Mouse (Mus musculus) ovary, postnatal 10 days (tissue): ENCODE data around the gene Ctnnbl1.

Source experiments
- DNase-seq: peaks from one replicate; pipeline ENCODE4 v3.0.0; 2022; ENCODE audit warnings: low spot score

The Ctnnbl1 gene

DNA sequence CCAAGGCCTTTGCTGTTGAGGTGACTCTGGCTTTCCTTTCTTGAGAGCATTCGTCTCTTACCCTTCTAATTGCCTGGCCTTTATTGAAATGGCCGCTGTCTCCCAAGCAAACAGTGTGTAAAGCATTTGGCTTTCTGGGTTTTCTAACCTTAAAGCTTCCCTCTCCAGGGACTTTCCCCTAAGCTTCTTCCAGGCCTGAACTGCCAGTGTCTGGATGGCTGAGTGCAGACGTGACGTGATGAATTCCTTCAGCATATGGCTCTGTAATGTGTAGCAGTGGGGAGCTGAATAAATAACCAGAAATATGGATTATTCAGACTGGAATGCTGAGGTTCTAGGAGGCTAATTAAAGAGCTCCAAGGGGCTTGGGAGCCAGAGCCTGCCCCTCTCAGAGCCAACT lies 84.1 kb downstream of the Ctnnbl1 start:
- DNase-seq = no peak

GRCm38 (mm10) chr2:157823456-157823855 lies 86.3 kb downstream of the Ctnnbl1 start:
- DNase-seq = no peak

GRCm38 (mm10) chr2:157824249-157824648 lies 87.0 kb downstream of the Ctnnbl1 start:
- DNase-seq = no peak

DNA sequence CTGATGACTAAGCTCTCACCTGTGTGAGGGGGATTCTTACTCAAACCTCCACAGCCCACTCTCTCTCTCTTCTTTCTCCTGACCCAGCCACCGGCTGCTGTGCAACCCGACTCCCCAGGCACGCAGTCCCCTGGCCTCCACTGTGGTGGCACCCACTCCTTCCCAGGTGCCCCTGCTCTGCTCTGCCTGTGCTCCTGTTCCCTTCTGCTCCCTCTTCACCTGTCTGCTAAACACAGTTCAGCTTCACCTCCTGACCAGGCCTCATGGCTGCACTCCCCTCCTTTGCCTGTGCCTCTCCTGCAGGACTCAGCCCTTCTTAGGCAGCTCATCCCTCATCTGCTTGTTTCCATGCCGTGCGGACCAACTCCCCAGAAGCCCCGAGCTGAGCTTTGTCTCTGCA lies 92.9 kb downstream of the Ctnnbl1 start:
- no peak for DNase-seq

DNA sequence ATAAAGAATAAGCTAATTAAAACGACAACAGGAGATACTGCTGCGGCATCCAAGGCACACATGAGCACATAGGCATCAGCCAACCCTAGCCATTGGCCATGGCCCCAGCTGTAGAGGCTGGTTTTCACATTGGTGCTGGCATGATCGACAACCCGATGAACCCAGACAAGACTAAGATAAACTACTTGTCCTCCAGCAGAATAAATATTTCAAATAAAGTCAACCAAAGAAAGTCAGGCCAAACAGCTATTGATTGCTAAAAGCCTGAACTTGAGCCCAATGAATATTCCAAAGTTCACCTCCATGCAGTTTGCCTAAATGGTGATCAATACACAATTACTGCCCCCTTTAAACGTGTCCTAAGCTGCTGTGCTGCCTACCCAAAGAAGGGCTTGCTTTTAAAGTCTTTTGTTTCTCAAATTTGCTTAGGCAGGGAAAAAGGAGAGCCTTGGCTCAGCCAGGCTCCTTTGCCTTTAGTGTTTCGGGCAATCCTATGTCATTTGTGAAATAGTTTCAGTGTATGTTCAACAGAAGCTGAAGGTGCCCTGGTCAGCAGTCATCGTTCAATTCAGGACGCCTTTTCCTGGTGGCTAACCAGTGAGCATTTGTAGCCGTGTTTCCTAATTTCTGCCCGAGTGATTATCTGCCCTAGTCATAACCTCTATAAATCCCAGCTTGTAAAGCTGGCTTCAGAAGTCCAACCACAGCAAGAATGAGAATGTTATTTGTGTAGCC lies 93.6 kb downstream of the Ctnnbl1 start:
- no peak for DNase-seq

GRCm38 (mm10) chr2:157837050-157837449 lies 99.8 kb downstream of the Ctnnbl1 start:
- DNase-seq = no peak

GRCm38 (mm10) chr2:157838206-157838923 lies 101.2 kb downstream of the Ctnnbl1 start:
- DNase-seq = no peak

DNA sequence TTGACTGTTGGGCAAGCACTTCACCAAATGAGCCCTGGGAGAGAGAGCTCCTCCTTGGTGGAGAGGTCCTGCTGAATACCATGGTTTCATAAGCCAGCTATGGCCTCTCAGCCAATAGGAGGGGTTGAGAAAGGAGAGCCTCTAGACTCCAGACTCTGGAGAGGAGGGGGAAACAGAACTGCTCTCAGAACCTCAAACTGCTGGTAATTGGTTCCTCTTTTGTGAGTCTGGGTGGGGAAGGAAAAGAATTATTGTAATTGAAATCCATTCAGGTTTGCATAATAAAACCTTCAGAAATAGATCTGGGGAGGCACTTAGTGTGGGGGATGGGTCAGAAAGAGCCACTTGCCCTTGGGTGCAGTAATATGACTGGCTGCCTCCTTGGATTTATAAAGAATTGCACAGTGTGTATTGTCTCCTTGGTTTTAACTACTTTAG lies 103.5 kb downstream of the Ctnnbl1 start:
- DNase-seq = no peak

DNA sequence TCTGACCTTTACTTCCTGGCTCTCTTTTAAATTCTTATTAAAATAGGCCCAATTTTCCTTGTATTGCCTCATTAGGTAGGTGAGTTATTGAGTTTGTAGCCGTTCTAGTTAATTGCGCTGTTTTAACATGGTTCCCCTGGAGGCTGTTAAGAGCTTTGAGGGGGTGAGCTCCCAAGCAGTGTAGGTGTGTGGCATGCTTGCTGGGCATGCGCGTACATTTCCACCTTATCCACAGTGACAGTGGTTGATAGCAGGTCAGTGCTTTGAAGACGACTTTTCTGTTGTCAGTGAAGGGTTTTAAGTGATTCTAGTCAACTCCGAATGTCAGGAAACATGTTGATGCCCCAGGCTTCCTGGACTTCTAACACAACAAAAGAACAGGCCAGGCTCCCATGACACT lies 103.9 kb downstream of the Ctnnbl1 start:
- no peak for DNase-seq

GRCm38 (mm10) chr2:157844746-157845145 lies 107.5 kb downstream of the Ctnnbl1 start:
- DNase-seq = no peak

- no peak for DNase-seq
These were observed 108.6 kb downstream of the Ctnnbl1 start for GRCm38 (mm10) chr2:157845831-157846230.

DNA sequence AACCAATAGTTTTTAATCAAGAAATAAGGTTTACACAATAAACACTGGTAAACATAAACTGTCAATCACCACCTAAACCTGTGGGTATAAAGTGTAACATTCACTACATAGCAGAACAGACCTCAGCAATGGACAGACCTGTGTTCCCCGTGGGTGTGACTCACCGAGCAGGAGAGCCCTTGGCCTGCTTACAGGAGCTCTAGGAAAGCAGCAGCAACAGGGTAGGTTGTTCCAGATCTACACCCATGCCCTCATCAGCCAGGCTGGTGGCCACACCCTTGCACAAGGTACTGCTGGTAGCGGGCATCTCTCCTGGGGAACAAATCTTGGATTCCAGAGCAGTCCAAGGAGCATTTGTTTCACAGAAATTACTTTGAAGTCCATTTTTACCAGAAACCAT lies 115.9 kb downstream of the Ctnnbl1 start:
- DNase-seq = no peak

- DNase-seq = no peak
These were observed 118.6 kb downstream of the Ctnnbl1 start for GRCm38 (mm10) chr2:157855814-157856213.

DNA sequence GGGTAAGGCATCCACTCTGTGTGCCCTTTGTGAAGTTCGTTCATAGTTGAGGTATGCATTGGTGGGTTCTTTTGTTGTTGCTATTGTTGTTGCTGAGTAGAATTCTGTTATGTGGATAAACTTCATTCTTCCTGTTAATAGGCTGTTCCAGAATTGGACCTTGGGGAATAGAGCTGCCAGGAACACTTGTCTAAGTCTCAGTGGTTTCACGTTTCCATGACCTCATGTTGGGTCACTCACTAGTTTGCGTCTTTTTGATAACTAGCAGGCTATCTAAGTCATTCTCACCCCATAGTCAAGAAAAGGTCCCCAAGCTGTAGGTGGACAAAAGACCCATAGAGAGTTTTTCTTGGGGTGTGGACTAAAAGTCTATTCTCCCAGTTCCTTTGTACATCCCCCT lies 120.3 kb downstream of the Ctnnbl1 start:
- DNase-seq = no peak

GRCm38 (mm10) chr2:157858317-157858716 lies 121.1 kb downstream of the Ctnnbl1 start:
- no peak for DNase-seq

GRCm38 (mm10) chr2:157859046-157859701 lies 122.0 kb downstream of the Ctnnbl1 start:
- DNase-seq = no peak

GRCm38 (mm10) chr2:157861273-157861944 lies 124.2 kb downstream of the Ctnnbl1 start:
- DNase-seq = no peak

DNA sequence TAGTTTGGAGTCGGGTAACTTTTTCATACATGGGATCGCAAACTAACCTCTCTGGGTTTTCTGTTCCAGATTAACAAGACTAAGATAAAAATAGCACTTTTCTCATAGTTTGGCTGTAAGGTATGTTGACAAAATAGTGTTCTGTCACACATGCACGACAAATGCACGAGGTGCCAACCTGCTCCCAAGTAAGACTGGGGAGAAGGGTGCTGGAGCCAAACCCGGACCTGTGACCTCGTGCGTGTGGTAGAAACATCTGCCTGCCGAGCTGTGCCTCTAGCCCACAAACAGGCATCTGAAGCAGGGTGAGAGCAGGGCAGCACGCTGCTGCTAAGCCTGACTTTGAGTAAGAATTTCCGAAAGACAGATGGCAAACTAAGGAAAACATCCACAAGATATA lies 125.1 kb downstream of the Ctnnbl1 start:
- no peak for DNase-seq

- no peak for DNase-seq
These were observed 129.9 kb downstream of the Ctnnbl1 start for GRCm38 (mm10) chr2:157867126-157867525.

- no peak for DNase-seq
These were observed 133.0 kb downstream of the Ctnnbl1 start for GRCm38 (mm10) chr2:157870247-157870646.

- no peak for DNase-seq
These were observed 136.0 kb downstream of the Ctnnbl1 start for GRCm38 (mm10) chr2:157873223-157873622.

DNA sequence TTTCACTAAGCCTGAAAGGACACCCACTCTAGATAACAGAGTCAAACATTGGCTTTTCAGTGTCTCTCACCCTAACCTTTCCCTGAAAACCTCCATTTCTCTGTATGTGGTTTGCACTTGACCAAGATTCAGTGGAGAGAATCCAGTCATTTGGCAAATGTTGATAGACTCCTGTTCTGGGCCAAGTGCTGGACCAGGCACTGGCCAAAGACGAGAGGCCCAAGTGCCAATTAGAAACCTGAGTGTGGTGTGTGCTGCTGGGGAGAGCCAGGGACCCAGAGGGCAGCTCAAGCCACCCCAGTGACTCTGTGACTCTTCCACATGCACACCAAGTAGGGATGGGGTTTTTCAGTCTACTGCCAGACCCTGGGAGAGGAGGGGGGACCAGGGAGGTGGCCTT lies 136.5 kb downstream of the Ctnnbl1 start:
- no peak for DNase-seq

DNA sequence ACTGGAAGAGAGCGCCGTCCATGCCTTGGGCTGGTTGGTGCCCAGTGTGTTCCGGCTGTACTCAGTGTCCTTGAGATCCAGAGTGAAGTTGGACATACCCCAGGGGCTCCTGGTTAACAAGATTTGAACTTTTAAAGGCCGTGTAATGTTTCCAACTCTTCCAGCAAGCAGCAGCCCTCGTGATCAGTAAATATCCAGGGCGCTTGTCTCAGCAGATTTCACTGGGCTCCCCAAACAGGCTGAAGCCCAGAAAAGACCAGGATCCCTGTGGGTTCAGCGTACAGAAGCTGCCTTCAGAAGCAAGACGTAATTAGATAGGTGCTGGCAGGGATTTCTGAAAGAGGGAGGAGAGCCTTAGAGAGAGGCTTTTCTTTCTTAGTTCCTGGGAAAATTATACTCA lies 137.9 kb downstream of the Ctnnbl1 start:
- no peak for DNase-seq
